Mouse (Mus musculus) urinary bladder, postnatal 36 days (tissue): ENCODE measurements around the gene Nexn.

Source experiments
- DNase-seq, 2 experiments: peaks; one replicate each; pipeline ENCODE4 v3.0.0; 2022; ENCODE audit warnings: low spot score in 2 of 2, mixed read lengths in 1 of 2

Gene Nexn

GRCm38 (mm10) chr3:152278431-152278830 is 12.3 kb upstream of the Nexn start:
- no peak for DNase-seq

- no peak for DNase-seq
These were observed 11.8 kb upstream of the Nexn start for GRCm38 (mm10) chr3:152277912-152278311.

DNA sequence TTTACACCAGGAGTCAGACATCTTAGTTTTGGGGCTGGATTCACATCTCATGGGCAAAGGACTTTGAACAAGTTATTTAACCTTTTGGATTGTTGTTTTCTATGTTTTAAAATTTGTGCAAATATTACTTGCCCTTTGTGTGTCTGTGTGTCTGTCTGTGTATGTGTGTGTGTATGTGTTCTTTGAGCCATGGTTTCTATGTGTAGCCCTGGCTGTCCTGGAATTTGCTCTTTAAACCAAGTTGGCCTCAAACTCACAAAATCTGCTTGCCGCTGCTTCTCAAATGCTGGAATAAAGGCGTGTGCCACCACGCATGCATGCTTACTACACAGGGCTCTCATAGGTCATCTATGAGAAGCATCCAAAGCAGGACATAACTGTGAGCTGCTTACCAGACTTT is 10.8 kb upstream of the Nexn start:
- DNase-seq, result no peak

GRCm38 (mm10) chr3:152275008-152275407 is 8.9 kb upstream of the Nexn start:
- no peak for DNase-seq

GRCm38 (mm10) chr3:152272974-152273685 is 7.0 kb upstream of the Nexn start:
- no peak for DNase-seq

DNA sequence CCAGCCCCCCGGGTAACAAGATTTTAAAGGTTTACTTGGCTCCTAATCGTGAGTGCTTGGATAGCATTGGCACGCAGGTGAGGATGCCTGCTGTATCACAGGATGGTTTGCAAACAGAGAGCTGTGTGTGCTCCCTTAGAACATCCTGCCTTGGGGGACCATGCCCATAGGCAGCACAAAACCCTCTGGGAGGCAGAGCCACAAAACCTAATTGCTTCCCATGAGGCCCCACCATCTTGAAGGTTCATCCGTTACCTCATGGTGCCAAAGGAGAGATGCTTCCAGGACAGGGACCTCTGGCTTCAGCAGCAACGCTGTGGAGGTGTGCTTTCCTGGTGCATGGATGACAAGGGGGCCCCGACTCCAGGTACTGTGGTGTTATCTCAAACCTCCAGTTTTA is 5.7 kb upstream of the Nexn start:
- DNase-seq, result no peak

- DNase-seq, result no peak
These were observed 5.0 kb upstream of the Nexn start for GRCm38 (mm10) chr3:152271071-152271710.

GRCm38 (mm10) chr3:152268099-152268498 is 1.9 kb upstream of the Nexn start:
- DNase-seq, result no peak

DNA sequence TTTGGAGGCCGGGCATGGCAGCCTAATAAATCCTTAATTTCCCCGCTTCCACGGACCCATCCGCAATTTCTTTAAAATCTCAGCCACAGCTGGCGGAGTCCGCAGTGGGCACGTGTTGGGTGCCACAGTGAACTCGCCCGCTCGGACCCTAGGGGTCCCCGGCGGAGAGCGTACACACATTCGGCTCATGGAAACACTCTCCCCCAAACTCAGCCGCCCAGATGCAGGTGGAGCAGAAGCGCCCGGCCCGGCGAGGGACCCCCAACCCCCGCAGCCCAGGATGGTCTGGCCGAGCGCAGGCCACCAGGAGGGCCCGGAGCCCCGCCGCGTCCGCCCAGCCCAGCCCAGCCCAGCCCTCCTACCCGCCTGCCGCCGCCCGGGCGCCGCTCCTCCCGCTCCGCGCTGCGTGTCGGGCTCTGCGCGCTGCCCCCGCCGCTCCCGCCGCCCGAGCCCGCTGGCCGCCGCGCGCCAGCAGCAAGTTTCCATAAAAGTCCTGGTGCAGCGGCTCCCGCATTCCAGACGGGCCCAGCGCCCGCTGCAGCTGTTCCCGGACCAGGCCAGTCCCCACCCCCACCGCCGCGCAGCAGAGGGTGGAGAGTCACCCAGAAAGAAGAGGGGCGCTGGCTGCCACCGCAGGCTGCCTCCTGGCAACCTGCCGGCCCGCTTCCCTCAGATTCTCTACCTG is 657 bp downstream of the Nexn start:
- DNase-seq, result peak; percentile 37 to 72

DNA sequence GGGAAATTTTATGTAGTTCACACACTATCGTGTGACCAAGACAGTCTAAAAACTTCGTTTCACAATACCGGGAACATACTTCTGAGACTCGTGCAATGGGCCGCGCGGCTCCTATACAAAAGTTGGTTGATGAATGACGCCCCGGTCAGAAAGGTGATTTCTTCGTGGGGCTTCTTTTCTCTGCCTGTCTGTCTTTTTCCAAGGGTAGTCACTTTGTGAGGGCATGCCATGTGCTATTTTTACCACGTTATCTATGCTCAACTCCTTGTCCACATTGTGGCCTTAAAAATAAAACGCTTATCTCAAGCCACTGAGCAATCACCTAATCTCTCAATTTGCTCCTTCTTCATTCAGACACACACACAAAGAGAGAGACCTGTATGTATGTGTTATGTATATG is 1.3 kb downstream of the Nexn start:
- DNase-seq, result no peak

GRCm38 (mm10) chr3:152264374-152264773 is 1.8 kb downstream of the Nexn start:
- DNase-seq, result no peak

DNA sequence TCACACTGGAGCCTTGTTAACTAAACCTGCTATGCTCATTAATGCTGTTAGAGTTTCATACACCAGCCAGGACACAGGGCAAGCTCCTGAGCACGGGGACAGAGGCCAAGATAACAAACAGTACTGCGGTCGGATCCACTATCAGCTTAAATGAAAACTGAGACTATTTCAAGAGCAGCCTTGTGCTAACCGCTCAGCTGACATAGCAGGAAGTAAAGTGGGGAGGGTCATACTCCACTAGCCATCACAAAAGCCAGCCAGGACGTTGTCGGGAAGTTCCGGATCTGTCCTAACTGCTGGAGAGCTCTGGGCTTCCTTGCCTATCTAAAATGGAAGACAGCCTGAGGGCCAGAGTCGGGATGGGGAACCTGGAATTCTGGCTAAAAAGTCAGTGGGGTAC is 4.2 kb downstream of the Nexn start:
- no peak for DNase-seq

DNA sequence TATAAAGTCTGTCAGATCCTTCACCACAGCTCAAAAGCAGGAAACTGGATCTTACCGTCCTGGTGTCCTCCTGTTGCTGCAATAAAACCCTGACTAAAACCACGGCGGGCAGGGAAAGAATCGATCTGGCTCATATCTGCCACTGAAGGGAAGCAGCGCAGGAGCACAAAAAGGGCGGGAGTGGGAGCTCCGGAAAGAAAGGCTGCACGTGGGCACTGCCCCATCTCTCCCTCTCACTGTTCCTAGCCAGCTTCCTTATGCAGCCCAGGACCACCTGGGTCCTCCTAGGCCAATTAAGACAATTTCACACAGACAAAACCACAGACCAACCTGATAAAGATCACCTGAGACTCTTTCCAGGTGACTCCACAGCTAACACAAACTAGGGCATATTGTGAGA is 4.7 kb downstream of the Nexn start:
- DNase-seq, result no peak

- no peak for DNase-seq
These were observed 5.8 kb downstream of the Nexn start for GRCm38 (mm10) chr3:152260362-152260761.

DNA sequence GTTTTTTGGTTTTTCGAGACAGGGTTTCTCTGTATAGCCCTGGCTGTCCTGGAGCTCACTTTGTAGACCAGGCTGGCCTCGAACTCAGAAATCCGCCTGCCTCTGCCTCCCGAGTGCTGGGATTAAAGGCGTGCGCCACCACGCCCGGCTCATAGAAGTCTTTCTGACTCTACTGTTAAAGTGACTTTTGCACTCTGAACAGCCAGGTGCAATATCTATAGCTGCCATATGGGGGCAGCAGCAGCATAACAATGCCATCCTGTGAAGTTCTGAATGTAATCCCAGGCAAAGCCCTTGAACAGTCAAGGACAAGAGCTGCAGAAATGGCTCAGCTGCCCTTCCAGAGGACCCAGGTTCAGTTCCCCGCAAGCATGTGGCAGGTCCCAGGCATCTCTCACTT is 6.7 kb downstream of the Nexn start:
- DNase-seq, result peak; percentile 69 to 71

DNA sequence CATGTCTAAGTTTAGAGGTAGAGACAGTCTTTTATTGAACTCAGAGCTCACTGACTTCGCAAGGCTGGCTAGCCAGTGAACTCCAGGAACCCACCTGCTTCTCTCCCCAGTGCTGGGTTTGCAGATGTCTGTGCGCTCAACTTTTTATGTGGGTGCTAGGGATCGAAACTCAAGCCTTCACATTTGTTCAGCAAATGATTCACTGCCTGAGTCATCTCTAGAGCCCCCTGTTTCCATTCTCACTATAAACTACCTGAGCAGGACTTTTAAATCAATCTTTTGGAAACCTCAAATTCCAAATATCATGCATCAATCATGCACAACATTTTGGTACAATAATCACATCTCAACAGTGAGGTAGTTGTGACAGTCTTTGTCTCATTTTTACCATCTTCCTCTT is 8.6 kb downstream of the Nexn start:
- DNase-seq, result no peak

GRCm38 (mm10) chr3:152250487-152250886 is 15.7 kb downstream of the Nexn start:
- DNase-seq, result no peak

- DNase-seq, result no peak
These were observed 18.4 kb downstream of the Nexn start for GRCm38 (mm10) chr3:152247708-152248107.

DNA sequence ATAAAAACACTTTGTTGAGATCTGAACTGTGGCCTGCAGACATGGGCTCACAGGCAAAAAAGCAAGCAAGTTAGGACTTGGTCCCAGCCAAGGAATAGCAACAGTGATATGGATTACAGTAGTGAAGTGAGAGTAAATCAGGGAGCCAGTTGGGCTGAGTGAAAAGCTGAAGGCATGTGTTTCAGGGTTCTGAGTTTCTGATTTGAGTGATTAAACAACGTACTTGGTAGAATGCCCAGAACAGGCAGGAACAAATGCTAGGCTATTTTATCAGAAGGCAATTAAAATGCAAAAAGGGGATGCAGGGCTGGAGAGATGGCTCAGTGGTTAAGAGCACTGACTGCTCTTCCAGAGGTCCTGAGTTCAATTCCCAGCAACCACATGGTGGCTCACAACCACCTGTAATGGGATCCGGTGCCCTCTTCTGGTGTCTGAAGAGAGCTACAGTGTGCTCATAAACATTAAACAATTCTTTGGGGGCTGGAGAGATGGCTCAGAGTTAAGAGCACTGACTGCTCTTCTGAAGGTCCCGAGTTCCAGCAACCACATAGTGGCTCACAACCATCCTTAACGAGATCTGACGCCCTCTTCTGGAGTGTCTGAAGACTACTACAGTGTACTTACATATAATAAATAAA is 20.8 kb downstream of the Nexn start:
- DNase-seq, result no peak

DNA sequence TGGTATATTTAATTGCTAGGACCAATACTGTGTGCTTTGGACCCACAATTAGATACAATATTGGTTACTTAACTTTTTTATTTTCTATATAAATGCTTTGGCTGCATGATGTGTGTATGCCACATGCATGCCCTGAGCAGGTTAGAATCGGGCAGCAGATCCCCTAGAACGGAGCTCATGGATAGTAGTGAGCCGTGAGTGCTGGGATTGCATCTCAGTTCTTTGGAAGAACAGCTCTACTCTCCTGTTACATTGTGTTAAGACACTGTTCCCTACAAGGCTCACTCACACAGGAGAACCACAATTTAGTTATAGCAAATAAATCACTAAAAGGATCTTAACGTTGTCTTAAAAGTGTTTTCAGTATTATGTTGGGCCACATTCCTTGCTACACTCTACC is 22.8 kb downstream of the Nexn start:
- DNase-seq, result no peak

- no peak for DNase-seq
These were observed 25.1 kb downstream of the Nexn start for GRCm38 (mm10) chr3:152241098-152241497.

- no peak for DNase-seq
These were observed 26.6 kb downstream of the Nexn start for GRCm38 (mm10) chr3:152239592-152239991.

GRCm38 (mm10) chr3:152238836-152239235 is 27.3 kb downstream of the Nexn start:
- DNase-seq, result no peak
